Mouse (Mus musculus) yolk sac, embryonic 10.5 days (tissue): ENCODE measurements at regions not wholly inside any gene's neighbourhood (a gene's known extent, or its start where the extent isn't known, plus 50 kb on each side); places are given as distances from the start of the nearest gene placed in this dataset.

Source experiments
- DNase-seq: peaks from one replicate; pipeline ENCODE4 v3.0.0-alpha.2; 2017; ENCODE audit warnings: low spot score

DNA sequence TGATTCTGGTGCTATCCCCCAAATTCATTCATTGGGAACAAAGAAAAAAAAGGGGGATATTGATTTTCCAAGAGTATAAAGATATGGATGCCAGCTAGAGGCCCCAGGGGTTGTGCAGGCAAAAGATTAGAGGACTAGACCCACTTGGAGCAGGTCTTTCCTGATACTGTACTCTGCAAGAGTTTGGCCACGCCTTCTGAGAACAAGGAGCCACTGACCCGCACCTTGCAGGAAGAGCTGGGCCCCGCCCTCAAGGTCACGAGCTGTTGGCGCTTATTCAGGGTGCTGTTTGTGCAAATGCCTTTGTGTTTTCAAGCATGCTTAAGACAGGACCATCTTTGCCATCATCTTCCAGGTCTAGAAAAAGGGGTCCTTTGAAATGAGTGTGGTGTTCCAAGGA lies 54.5 kb upstream of the Slc7a1 start:
- no peak for DNase-seq

DNA sequence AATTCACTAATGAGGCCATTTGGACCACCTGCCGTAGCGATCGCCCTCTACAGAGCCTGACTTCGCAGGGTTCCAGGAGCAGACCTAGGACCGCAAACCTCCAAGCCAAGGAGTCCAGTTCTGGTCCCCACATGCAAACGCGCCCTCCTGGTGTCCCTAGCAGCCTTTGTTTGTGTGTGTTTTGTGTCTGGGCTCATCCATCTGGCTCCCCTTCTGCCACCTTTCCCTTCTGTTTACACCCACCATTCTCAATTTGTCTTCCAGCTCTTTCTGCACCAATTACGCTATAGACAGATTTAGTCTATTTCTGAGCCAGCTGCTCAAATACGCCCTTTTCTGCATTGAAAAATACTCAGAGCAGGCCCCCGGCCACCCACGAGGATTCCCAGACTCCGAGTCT lies 54.1 kb upstream of the Slc7a1 start:
- DNase-seq: no peak

DNA sequence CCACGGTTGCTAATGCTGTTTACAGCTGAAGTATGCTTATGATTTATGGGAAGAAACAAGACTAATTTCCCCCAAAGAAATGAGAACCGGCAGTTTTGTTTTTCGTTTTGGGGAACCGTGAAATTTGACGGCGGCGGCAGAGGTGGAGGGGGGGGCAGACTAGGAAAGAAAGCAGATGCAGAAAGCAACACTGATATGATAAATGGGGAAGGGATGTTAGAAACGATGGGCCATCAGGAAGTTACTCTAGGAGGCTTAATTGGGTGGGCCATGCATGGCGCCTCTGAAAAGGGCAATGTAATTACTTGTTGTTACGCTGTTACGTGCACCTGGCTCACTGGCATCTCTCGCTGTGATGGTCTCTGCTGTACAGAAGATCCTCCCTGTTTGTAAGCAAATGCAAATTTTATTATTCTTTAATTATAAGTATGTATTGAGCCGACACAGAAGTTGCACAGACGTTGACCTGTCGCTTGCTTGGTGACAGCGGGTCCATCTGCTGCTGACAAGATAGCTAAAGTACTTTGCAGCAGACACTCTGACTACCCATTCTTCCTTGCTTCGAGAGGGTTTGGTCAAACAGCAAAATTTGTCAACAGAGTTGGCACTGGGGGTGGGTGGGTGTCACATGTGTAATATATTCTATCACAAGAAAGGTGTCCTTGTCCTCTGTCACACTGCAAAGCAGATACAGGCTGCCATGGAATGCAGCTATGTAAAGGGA lies 53.4 kb upstream of the Slc7a1 start:
- no peak for DNase-seq

DNA sequence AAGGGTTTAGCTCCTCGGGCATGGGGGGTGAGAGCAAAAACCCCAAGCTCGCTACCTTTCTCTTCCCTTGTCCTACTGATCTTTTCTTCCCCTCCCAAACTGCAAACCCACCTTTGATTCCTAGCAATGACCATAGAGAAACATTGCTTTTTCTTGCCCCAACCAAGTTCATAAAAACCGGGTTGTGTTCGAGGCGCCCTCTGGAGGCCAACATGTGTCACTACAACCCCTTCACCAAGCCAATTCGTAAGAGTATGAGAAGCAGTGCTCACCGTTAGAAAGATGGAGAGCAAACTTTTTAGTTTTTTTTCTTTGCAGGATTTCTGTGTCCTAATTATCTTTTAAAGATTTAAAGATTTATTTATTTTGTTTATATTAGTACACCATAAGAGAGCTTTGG lies 52.1 kb upstream of the Slc7a1 start:
- no peak for DNase-seq

DNA sequence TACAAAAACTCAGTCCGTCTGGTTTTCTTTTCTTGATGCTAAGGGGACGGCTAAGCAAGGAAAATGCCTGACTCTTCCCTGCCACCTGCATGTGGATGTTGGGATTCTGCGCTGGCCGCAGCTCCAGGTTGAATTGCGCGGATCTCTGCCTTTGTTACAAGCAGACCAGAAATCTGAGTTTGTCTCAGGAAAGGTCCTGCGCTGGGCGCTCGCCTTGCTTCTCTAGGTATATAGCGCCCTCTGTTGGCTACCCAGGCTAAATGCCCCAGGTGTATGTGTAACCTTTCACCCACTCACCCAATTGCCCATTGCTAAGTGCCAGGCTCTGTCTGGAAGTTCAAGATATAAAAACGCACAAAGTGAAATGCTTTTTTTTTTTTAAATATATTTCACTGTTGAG lies 51.2 kb upstream of the Slc7a1 start:
- DNase-seq: peak; percentile 20
